Mouse (Mus musculus): ENCODE data around the gene Gtf3c5.

Gtf3c5 gene

GRCm38 (mm10) chr2:28534436-28535262, 48.9 kb downstream of the Gtf3c5 start:
- DNase-seq (ENCODE audit: low spot score): no peak

- DNase-seq (ENCODE audit: low spot score): no peak
Measured at GRCm38 (mm10) chr2:28533901-28534435, 49.6 kb downstream of the Gtf3c5 start.

DNA sequence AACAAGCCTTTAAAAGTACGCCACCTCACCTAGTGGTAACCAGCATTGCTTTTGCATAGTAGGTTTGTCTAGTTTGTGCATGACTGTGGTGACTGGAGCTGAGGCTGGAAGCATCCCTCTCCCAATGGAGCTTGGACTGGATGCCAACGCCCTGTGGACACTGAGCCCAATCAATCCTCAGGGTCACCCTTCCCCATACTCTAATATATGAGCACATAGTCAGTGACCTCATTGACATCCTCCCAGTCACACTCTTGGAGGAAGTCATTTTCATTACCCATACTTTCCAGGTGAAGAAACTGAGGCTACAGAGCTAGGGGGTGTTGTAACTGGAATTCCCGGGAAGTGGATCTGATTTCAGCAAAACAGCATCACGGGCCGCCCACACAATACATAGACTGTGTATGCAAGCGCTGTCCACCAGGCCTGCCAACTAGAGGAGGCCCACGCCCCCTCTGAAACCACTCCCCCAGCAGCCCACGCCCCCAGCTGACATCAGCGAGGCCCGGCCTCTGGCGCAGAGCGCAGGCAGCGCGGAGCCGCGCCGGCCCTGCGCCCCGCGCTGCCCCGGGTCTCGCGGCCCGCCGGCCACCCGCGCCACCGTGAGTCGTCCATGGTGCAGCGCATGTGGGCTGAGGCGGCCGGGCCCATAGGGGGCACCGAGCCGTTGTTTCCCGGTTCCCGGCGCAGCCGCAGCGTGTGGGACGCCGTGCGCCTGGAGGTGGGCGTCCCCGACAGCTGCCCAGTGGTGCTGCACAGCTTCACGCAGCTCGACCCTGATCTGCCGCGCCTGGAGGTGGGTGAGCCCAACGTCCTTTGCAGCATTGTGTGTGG, 50.4 kb downstream of the Gtf3c5 start:
- DNase-seq (ENCODE audit: low spot score): peak; percentile 80

GRCm38 (mm10) chr2:28530311-28530710, 53.2 kb downstream of the Gtf3c5 start:
- no peak for DNase-seq (ENCODE audit: low spot score)

GRCm38 (mm10) chr2:28529856-28530255, 53.7 kb downstream of the Gtf3c5 start:
- DNase-seq (ENCODE audit: low spot score): no peak

GRCm38 (mm10) chr2:28528354-28528730, 55.2 kb downstream of the Gtf3c5 start:
- DNase-seq (ENCODE audit: low spot score): no peak

GRCm38 (mm10) chr2:28527436-28528353, 55.9 kb downstream of the Gtf3c5 start:
- no peak for DNase-seq (ENCODE audit: low spot score)

- no peak for DNase-seq (ENCODE audit: low spot score)
Measured at GRCm38 (mm10) chr2:28525943-28526876, 57.3 kb downstream of the Gtf3c5 start.

GRCm38 (mm10) chr2:28525219-28525942, 58.2 kb downstream of the Gtf3c5 start:
- no peak for DNase-seq (ENCODE audit: low spot score)

GRCm38 (mm10) chr2:28524406-28524805, 59.1 kb downstream of the Gtf3c5 start:
- DNase-seq (ENCODE audit: low spot score): no peak

DNA sequence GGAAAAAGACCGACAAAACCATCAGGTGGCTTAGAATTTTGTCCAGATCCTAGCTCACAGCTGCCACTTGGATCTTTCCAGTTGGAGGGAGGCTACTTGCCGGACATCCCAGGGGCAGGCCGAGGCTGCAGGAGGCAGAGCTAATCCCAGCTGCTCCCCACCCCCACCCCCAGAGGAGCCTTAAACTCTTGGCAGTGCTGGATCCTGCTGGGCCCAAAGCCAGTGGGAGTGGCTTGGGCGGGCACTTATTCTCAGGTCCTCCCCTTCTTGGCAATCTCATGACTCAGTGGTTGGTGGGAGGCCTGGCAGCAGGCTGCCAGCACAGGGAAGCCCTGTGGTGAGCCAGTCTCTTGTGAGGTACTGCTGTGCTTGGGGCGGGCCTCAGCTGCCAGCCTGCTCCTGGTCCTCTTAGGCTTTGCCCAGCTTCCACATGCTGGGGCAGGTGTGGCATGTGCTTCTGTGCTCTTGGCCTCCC, 59.9 kb downstream of the Gtf3c5 start:
- no peak for DNase-seq (ENCODE audit: low spot score)

DNA sequence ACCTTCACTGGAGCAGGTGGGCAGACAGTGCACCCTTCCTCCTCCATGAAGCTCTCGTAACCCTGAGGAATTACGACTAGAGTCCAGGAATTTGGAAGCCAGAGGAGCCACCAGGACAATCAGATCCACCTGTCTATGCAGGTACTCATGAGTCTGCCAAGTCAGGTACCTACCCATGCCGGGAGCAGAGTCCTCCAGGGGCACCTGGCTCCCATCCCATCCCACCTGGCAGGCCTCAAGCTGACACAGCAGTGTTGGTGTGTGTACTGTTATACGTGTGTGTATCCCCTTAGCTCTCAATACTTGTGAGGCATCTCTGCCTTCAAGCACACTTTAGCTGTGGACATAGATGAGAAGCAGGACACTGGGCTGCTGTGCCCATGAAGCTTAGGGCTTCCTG, 61.4 kb downstream of the Gtf3c5 start:
- no peak for DNase-seq (ENCODE audit: low spot score)

DNA sequence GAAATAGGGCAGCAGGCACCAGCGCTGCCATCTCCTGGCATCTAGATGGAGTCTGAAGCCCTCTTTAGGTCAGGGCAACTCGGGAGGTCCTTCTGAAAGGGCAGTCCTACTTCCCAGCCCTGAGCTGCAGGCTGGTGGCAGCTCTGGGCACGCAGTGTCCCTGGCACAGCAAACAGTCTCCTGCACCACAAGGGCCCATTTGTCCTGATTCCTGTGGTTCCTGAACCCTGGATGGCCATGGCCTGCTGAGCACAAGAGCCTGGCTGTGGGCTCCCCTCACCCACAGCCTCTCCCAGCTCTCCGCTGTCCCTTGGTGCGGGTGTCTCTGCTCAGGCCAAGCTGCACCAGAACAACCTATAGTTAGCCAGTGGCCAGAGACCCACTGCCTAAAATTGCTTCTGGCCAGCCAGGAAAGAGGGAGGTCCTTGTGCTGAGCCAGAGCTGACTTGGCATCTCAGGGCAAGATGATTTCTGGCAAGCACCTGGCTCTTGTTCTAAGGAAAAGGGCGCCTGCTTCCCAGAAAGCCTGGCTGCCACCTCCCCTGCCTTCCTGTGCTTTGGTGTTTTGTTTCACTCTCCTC, 61.9 kb downstream of the Gtf3c5 start:
- no peak for DNase-seq (ENCODE audit: low spot score)

DNA sequence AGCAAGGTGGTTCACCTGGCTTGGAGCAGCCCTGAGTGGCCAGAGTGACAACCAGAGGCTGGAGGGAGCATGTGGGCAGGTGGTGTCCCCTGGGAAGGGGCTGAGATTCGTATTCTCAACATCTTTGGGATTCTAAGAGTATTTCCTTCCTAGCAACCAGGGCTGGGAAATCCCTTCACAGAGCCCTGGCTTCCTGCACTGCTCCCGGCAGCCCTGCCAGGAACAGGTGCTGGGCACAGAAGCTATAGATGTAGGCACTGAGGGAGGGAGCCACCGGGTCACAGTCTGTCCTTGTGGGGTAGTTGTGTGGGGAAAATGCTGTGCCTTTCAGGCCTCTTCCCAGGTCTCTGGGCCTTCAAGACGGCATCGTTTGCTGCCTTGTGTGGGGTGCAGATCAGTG, 63.0 kb downstream of the Gtf3c5 start:
- DNase-seq (ENCODE audit: low spot score): no peak

- DNase-seq (ENCODE audit: low spot score): no peak
Measured at GRCm38 (mm10) chr2:28518231-28518630, 65.3 kb downstream of the Gtf3c5 start.

DNA sequence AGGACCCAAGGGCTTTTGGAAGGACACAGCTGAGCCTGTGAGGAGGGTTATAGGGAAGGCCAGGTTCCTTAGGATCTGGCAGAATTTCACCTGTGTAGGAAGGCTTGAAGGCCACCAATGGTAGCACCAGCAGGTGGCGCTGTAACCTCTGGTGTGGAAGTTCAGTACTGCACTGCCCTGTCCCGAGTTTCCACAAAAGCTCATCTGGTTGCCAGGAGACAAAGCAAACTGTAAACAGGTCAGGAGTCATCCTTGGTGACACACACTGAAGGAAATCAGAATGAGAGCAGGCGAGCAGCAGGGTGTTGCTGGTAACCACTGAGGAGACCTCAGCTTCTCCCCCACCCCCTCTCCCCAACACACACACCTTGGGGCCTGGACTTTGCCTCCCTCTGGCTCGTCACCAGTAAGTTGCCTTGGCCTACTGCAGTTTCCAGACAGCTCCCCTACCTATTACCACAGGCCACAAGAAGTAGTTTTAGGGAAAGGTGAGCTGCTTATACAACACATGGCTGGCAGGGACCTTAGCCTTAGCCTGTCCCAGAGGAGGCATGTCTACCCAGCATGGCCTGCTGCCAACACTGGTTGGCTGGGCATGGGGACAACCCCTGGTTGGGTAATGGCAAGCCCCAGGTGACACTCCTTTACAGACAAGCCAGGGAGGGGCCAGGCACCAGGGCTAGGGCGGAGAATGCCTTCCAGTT, 66.2 kb downstream of the Gtf3c5 start:
- DNase-seq (ENCODE audit: low spot score): no peak

Measured in layer of hippocampus, adult 9-10 months (tissue).